Mouse (Mus musculus): ENCODE results near the gene Gm13272.
A peak's percentile ranks its signal among the peaks of the same experiment; 100 is the strongest.
"Not testable (repeated sequence)": the region's sequence is repeated elsewhere in the genome, so short reads cannot be mapped to it uniquely, and the experiment has no call there.

Gm13272 gene

GRCm38 (mm10) chr4:88779550-88779949 is at the start of gene Gm13272:
TSS of gene Gm13272 (plus strand) at chr4:88779850.
- not testable (repeated sequence) for DNase-seq (ENCODE audit: low read depth, low spot score)

- peak; percentile 39 for DNase-seq (ENCODE audit: low read depth, low spot score)
Observed at GRCm38 (mm10) chr4:88738480-88738879, 41.2 kb upstream of the Gm13272 start.

- no peak for DNase-seq (ENCODE audit: low read depth, low spot score)
Observed at GRCm38 (mm10) chr4:88739036-88739435, 40.6 kb upstream of the Gm13272 start.

- DNase-seq (ENCODE audit: low read depth, low spot score) = no peak
Observed at GRCm38 (mm10) chr4:88741426-88741825, 38.2 kb upstream of the Gm13272 start.

- no peak for DNase-seq (ENCODE audit: low read depth, low spot score)
Observed at GRCm38 (mm10) chr4:88742771-88743371, 36.8 kb upstream of the Gm13272 start.

- no peak for DNase-seq (ENCODE audit: low read depth, low spot score)
Observed at GRCm38 (mm10) chr4:88744207-88744606, 35.4 kb upstream of the Gm13272 start.

- no peak for DNase-seq (ENCODE audit: low read depth, low spot score)
Observed at GRCm38 (mm10) chr4:88749926-88750325, 29.7 kb upstream of the Gm13272 start.

- DNase-seq (ENCODE audit: low read depth, low spot score) = not testable (repeated sequence)
Observed at GRCm38 (mm10) chr4:88754818-88755340, 24.8 kb upstream of the Gm13272 start, which contains the start of gene Gm13271. TSS of gene Gm13271 (plus strand) at chr4:88754868.

GRCm38 (mm10) chr4:88756581-88757513 is 22.8 kb upstream of the Gm13272 start:
- not testable (repeated sequence) for DNase-seq (ENCODE audit: low read depth, low spot score)

- peak; percentile 80 for DNase-seq (ENCODE audit: low read depth, low spot score)
Observed at GRCm38 (mm10) chr4:88757628-88758031, 22.0 kb upstream of the Gm13272 start.

- not testable (repeated sequence) for DNase-seq (ENCODE audit: low read depth, low spot score)
Observed at GRCm38 (mm10) chr4:88758751-88759150, 20.9 kb upstream of the Gm13272 start.

GRCm38 (mm10) chr4:88759610-88760268 is 19.9 kb upstream of the Gm13272 start, which contains the start of gene Gm13283:
TSS of gene Gm13283 (plus strand) at chr4:88760119.
- DNase-seq (ENCODE audit: low read depth, low spot score) = not testable (repeated sequence)

- peak; percentile 75 for DNase-seq (ENCODE audit: low read depth, low spot score)
Observed at GRCm38 (mm10) chr4:88760431-88760830, 19.2 kb upstream of the Gm13272 start.

GRCm38 (mm10) chr4:88761776-88762175 is 17.9 kb upstream of the Gm13272 start:
- not testable (repeated sequence) for DNase-seq (ENCODE audit: low read depth, low spot score)

GRCm38 (mm10) chr4:88762341-88762740 is 17.3 kb upstream of the Gm13272 start:
- DNase-seq (ENCODE audit: low read depth, low spot score) = not testable (repeated sequence)

- DNase-seq (ENCODE audit: low read depth, low spot score) = peak; percentile 43
Observed at GRCm38 (mm10) chr4:88763384-88764018, 16.1 kb upstream of the Gm13272 start.

- not testable (repeated sequence) for DNase-seq (ENCODE audit: low read depth, low spot score)
Observed at GRCm38 (mm10) chr4:88773534-88773933, 6.1 kb upstream of the Gm13272 start, which contains the start of gene Gm13290. TSS of gene Gm13290 (plus strand) at chr4:88773834.

- DNase-seq (ENCODE audit: low read depth, low spot score) = not testable (repeated sequence)
Observed at GRCm38 (mm10) chr4:88776622-88777021, 3.0 kb upstream of the Gm13272 start, which contains the start of gene Gm13289. TSS of gene Gm13289 (plus strand) at chr4:88776922.

- DNase-seq (ENCODE audit: low read depth, low spot score) = not testable (repeated sequence)
Observed at GRCm38 (mm10) chr4:88780320-88780719, 670 bp downstream of the Gm13272 start.

GRCm38 (mm10) chr4:88781831-88782230 is 2.2 kb downstream of the Gm13272 start, which contains the start of gene Ifnz:
TSS of gene Ifnz (plus strand) at chr4:88782131.
- DNase-seq (ENCODE audit: low read depth, low spot score) = not testable (repeated sequence)

GRCm38 (mm10) chr4:88782335-88782734 is 2.7 kb downstream of the Gm13272 start:
- DNase-seq (ENCODE audit: low read depth, low spot score) = not testable (repeated sequence)

Measured in retina, postnatal 7 days (tissue).